Mouse (Mus musculus) megakaryocyte, embryonic 14.5 days (primary cell): Measurements from ENCODE around the gene Eif2b5.

ENCODE experiments used
- FLI1 ChIP-seq: IDR thresholded peaks from 2 replicates; pipeline ENCODE4 v1.6.1; 2012; ENCODE audit warnings: low read length, inconsistent platforms, mixed read lengths
- GATA1 ChIP-seq: IDR thresholded peaks from 3 replicates; pipeline ENCODE4 v1.6.1; 2012; ENCODE audit warnings: mixed read lengths, low read length, inconsistent platforms, borderline replicate concordance

- TF ChIP-seq GATA1, result no peak
- TF ChIP-seq FLI1, result no peak
Observed at GRCm38 (mm10) chr16:20528779-20529178, 30.2 kb downstream of the Eif2b5 start.
